Mouse (Mus musculus) brain, embryonic 14.5 days (tissue): ENCODE data around the gene Sel1l.

Source experiments
- CTCF ChIP-seq: fragments of 200-500 bp; IDR thresholded peaks from 2 replicates; pipeline ENCODE4 v1.5.1; 2012; ENCODE audit warnings: inconsistent platforms, mild to moderate bottlenecking, moderate library complexity, borderline replicate concordance; ENCODE audit not compliant: insufficient read depth, insufficient read length; ENCODE audit errors: extremely low read depth
- POLR2A ChIP-seq: fragments of 200-500 bp; IDR thresholded peaks from 2 replicates; pipeline ENCODE4 v1.6.1; 2012; ENCODE audit warnings: mild to moderate bottlenecking, inconsistent platforms, borderline replicate concordance; ENCODE audit not compliant: poor library complexity, insufficient read depth, insufficient read length, severe bottlenecking; ENCODE audit errors: extremely low read depth

DNA sequence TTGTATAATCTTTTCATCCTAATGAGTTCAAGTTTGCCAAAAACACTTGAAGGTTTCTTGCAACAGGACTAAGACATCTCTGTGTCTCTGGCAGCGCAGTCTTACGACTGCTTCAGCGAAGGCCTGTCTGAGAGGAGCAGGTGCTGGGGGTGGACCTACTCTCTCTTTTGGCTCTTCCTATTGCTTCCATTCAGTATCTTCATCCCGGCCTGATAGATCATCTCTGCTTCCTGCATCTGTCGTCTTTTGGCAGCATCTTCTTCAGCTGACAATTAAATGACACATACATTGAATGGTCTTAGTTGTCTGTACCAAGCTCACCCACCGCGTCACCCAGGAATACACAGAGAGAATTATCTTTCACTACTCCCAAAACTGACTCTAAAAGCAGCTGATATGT lies 17.5 kb downstream of the Sel1l start:
- TF ChIP-seq CTCF (no peak), POLR2A (no peak)
